Mouse (Mus musculus) small intestine, adult 2 months (tissue): ENCODE measurements around the gene Arl3. TPM values are rescaled to one million over a fixed set of nuclear protein-coding genes. Genes with fewer than 3 reads are reported as not detected.

ENCODE experiments used
- H3K27ac ChIP-seq: fragments of 200-500 bp; 2 replicates; pipeline ENCODE4 v1.5.1; 2012; ENCODE audit warnings: low read depth, low read length, control low read depth, inconsistent platforms; ENCODE audit not compliant: insufficient read depth
- H3K27me3 ChIP-seq: fragments of 200-500 bp; 2 replicates; pipeline ENCODE4 v1.6.1; 2012; ENCODE audit warnings: mild to moderate bottlenecking, moderate library complexity, low read length, inconsistent platforms; ENCODE audit not compliant: control insufficient read depth, insufficient read depth
- H3K36me3 ChIP-seq: fragments of 200-500 bp; 2 replicates; pipeline ENCODE4 v1.6.1; 2012; ENCODE audit warnings: mild to moderate bottlenecking, low read length, control low read depth, inconsistent platforms; ENCODE audit not compliant: control insufficient read depth, insufficient read depth
- H3K4me1 ChIP-seq: fragments of 200-500 bp; 2 replicates; pipeline ENCODE4 v1.6.1; 2012; ENCODE audit warnings: low read length, inconsistent platforms, mixed read lengths; ENCODE audit not compliant: control insufficient read depth, insufficient read depth, insufficient read length
- H3K4me3 ChIP-seq: fragments of 200-500 bp; 2 replicates; pipeline ENCODE4 v1.5.1; 2012; ENCODE audit warnings: low read depth, mild to moderate bottlenecking, control low read depth, inconsistent platforms, low read length, moderate library complexity
- CTCF ChIP-seq: fragments of 200-500 bp; IDR thresholded peaks from 2 replicates; pipeline ENCODE4 v1.5.1; 2012; ENCODE audit warnings: low read depth, mild to moderate bottlenecking, control low read depth, inconsistent platforms, low read length, moderate library complexity, mixed read lengths; ENCODE audit not compliant: insufficient replicate concordance, insufficient read length; ENCODE audit errors: extremely low read depth
- POLR2A ChIP-seq: fragments of 200-500 bp; IDR thresholded peaks from 2 replicates; pipeline ENCODE4 v1.6.1; 2012; ENCODE audit warnings: low read depth, mild to moderate bottlenecking, control low read depth, inconsistent platforms, low read length, moderate library complexity
- WGBS: fragments of 180-500 bp; shearing (Covaris S2); methylation state at CpG from one replicate; pipeline ENCODE4 v1.1.7; 2018; 5-methylcytosine and 5-hydroxymethylcytosine counted together
- polyA plus RNA-seq: library from polyadenylated mRNA; depleted of rRNA; stranded (reverse); fragments of >200 nt; gene quantifications from 2 replicates; pipeline ENCODE4 v1.2.3, GENCODE M21; 2012

Arl3 gene
- polyA plus RNA-seq, 1 experiment: 1.3 TPM

DNA sequence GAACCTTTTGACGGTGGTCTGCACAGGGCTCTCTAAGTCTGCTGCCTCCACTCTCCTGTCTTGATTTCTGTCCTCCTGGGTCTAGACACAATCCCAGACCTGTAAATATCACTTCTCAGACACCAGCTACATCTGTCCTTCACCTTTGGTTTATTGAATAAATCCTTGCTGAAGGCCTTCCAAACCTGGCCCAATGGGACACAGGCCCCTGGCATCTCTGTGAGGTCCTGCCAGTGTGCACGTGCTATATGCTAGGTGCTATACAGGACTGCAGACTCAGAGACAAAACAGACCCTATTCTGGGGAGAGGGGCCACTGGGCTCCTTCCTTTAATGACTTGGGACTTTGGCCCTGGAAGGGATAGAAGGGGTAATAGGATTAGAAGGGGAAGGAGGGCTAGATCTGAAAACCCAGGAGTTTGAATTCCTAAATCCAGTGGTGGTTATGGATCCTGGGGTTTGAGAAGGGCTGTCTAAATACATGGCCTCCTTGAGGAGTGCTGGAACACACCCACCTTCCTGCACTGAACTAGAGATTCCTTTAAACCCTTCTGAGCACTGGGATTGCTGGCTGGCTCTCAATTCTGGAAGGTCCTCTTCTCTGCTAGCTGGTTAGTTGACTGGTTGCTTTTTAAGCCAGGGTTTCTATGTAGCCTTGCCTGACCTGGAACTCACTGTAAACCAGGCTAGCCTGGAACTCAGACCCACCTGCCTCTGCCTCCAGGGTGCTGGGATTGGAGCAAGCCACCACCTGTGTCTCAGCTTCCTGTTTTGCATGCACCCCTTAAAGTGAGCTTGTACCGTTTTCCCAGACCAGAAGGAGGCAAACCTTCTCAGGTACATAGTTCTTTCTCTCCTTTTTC, 56.1 kb downstream of the Arl3 start:
- no peak for TF ChIP-seq CTCF
- no peak for TF ChIP-seq POLR2A
- no peak overlapping the region for H3K4me3 ChIP-seq
- H3K27me3 ChIP-seq: no peaks in the 10 kb centered on the region
- peaks cover 40% of the 10 kb centered on the region for H3K36me3 ChIP-seq
- WGBS: 54% methylated on average over 3 of the region's 3 CpGs
- peaks cover 25% of the 10 kb centered on the region for H3K4me1 ChIP-seq
- peak overlapping the region; percentile 0; the same call in 1 of the 2 replicates for H3K27ac ChIP-seq

DNA sequence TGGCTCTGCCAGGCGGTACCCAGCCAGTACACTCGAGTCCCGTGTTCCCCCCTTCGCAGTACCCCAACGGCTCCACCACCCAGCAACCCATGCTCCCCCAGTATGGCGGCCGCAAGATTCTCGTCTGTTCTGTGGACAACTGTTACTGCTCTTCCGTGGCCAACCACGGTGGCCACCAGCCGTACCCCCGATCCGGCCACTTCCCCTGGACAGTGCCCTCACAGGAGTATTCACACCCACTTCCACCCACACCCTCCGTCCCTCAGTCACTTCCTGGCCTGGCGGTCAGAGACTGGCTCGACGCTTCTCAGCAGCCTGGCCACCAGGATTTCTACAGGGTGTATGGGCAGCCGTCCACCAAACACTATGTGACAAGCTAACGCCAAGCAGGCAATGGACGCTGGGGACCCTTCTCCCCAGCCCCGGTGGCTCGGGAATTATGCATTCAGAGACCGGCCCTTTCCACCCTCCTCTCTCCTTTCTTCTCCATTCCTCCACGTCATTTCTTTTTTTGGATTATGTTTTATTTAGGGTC, 57.6 kb downstream of the Arl3 start:
- no peak overlapping the region for H3K4me3 ChIP-seq
- H3K36me3 ChIP-seq: peaks cover 40% of the 10 kb centered on the region
- 91% methylated on average over 24 of the region's 24 CpGs for WGBS
- H3K27me3 ChIP-seq: no peaks in the 10 kb centered on the region
- H3K4me1 ChIP-seq: peaks cover 19% of the 10 kb centered on the region
- no peak overlapping the region for H3K27ac ChIP-seq
- TF ChIP-seq CTCF: no peak
- TF ChIP-seq POLR2A: no peak

GRCm38 (mm10) chr19:46514387-46514786, 58.6 kb downstream of the Arl3 start:
- H3K27ac ChIP-seq: no peak overlapping the region
- peaks cover 40% of the 10 kb centered on the region for H3K36me3 ChIP-seq
- no peak overlapping the region for H3K4me3 ChIP-seq
- TF ChIP-seq CTCF: no peak
- no peak for TF ChIP-seq POLR2A
- H3K4me1 ChIP-seq: peaks cover 19% of the 10 kb centered on the region
- WGBS: 77% methylated on average over 12 of the region's 12 CpGs
- no peaks in the 10 kb centered on the region for H3K27me3 ChIP-seq

GRCm38 (mm10) chr19:46511263-46511662, 61.7 kb downstream of the Arl3 start:
- Histone ChIP-seq H3K4me3 (no peak overlapping the region), H3K36me3 (peaks cover 43% of the 10 kb centered on the region), H3K27me3 (no peaks in the 10 kb centered on the region), H3K27ac (no peak overlapping the region), H3K4me1 (peaks cover 37% of the 10 kb centered on the region)
- whole genome bisulfite sequencing: 72% methylated on average over 10 of the region's 10 CpGs
- TF ChIP-seq CTCF: no peak
- TF ChIP-seq POLR2A: no peak

GRCm38 (mm10) chr19:46510824-46511223, 62.2 kb downstream of the Arl3 start:
- Histone ChIP-seq H3K27me3 (no peaks in the 10 kb centered on the region), H3K27ac (no peak overlapping the region), H3K4me3 (no peak overlapping the region), H3K4me1 (peaks cover 40% of the 10 kb centered on the region), H3K36me3 (peaks cover 43% of the 10 kb centered on the region)
- TF ChIP-seq CTCF: peak; percentile 51; the same call in 1 of the 2 replicates
- no peak for TF ChIP-seq POLR2A
- WGBS: 61% methylated on average over 3 of the region's 3 CpGs

DNA sequence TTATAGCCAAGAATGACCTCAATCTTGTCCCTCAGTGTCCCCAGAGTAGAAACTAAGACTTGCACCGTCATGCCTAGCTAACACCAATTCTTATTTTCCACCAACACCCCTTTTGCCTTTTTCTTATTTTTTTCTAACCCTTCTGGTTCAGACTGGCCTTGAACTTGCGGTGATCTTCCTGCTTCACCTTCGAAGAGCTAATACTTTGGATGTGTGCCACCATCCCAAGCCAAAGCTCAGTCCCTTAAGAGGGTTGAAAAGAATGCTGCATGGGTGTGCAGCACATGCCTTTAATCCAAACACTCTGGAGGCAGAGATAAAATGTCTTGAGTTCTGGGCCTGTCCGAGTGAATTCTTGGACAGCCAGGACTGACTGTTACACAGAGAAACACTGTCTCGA, 62.6 kb downstream of the Arl3 start:
- Histone ChIP-seq H3K27ac (no peak overlapping the region), H3K4me3 (no peak overlapping the region), H3K4me1 (peaks cover 43% of the 10 kb centered on the region), H3K36me3 (peaks cover 42% of the 10 kb centered on the region), H3K27me3 (no peaks in the 10 kb centered on the region)
- 44% methylated on average over 5 of the region's 5 CpGs for WGBS
- no peak for TF ChIP-seq CTCF
- TF ChIP-seq POLR2A: no peak

- no peak overlapping the region for H3K4me3 ChIP-seq
- H3K27me3 ChIP-seq: no peaks in the 10 kb centered on the region
- TF ChIP-seq CTCF (no peak), POLR2A (no peak)
- H3K36me3 ChIP-seq: peaks cover 36% of the 10 kb centered on the region
- H3K27ac ChIP-seq: no peak overlapping the region
- H3K4me1 ChIP-seq: peaks cover 46% of the 10 kb centered on the region
- 58% methylated on average over 4 of the region's 4 CpGs for WGBS
Measured at GRCm38 (mm10) chr19:46509736-46510135, 63.3 kb downstream of the Arl3 start.
